Mouse (Mus musculus): ENCODE data around the gene 1700001O22Rik.
A peak's percentile ranks its signal among the peaks of the same experiment; 100 is the strongest.

The 1700001O22Rik gene

DNA sequence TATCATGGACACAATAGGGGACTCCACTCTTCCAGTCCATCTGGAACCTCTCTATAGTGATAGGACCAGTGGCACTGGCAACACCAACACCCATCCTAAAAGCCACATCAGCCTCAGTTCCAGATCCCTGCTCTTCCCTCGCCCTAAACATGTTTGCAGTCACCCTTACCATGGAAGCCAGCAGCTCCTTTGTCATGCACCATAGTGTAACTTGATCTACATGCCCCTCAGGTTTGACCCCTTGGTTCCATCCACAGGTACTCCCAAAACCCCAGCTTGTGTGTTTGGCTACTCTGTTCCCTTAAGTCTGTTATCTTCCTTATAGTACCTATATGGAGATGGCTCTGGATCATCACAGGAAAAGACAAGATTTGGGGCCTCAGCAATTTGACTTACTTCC lies 12.9 kb upstream of the 1700001O22Rik start:
- no peak for DNase-seq (ENCODE audit: low spot score in 2 of 2)

DNA sequence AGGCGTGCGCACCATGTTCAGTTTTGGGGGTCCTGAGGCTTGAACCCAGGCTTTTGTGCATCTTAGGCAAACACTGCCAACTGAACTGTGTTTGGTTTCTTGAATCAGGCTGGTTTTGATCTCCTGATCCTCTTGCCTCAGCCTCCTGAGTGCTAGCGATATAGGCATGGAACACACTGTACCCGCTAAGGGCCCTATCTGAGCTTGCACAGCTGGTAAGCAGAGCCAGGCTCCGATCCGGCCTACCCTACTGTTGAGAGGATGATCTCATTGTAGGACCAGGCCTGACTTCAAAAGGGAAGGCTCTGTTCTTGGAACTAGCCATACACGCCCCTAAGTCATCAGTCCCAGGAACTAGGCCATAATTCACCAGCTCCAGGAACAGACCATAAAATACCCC lies 7.1 kb upstream of the 1700001O22Rik start:
- no peak for DNase-seq (ENCODE audit: low spot score in 2 of 2)

DNA sequence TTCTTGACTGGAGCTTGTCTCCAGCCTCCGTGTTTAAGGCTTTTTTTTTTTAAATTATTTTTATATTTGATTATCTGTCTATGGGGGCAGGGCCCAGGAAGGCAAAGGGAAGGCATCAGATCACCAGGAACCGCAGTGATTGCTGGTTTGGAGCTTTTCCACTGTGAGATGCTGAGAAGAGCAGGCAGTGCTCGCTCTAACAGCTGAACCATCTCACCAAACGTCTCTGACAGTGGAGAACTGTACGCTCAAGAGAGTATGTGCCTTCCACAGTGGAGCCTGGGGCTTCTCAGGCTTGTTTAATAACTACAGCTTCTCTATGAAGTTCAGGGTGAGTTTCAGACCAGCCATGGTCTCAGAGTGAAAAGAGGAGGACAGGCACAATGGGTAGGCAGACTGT lies 6.0 kb upstream of the 1700001O22Rik start:
- no peak for DNase-seq (ENCODE audit: low spot score in 2 of 2)

DNA sequence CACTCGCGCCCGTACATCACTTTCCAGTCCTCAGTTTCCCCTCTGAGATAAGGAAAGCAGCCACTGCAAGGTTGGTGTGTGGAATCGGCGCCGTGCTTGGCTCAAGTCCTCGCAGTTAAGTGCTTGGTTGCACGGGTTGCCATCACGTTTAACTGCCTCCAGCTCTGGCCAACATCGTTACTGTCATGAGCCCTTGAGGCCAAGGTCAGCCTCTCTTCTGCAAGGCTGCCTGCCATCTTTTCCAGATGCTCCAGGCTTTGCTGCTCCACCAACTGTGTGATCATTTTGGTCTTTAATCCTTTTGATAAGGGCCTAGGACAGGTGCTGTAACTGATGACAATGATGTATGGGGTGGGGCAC lies 4.8 kb upstream of the 1700001O22Rik start:
- DNase-seq (ENCODE audit: low spot score in 2 of 2): no peak

DNA sequence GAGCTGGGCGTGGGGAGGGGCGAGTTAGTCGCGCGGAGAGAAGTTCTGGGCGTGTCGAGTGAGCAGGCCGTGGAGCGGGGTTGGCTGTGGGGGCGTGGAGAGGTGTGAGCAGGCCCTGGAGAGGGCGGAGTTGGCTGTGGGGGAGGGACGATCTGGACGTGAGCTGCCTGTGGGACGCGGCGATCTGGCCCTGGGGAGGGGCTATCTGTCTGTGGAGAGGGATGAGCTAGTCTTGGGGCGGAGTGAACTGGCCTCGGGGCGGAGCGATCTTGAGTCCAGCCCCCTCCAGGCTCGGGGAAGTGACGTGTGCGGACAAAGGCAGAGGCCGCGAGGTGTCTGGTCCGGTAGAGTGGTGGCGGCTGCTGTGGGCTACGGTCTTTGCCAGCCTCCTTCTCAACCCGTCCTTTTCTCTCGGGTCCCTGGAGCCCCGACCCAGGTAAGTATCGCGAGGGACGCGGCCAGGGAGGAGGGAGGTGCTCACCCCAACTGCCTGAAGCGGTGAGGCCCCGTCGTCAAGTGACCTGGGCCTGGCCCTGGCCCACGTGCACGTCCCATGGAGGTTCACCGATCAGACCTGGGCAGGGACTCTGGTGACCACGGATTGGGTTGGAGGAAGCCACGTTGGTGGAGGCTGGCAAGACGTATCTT lies 4.3 kb upstream of the 1700001O22Rik start, which contains the start of gene Ntmt1:
Gene Ntmt1 (plus strand): TSS at position 179 of the 648 bp plus-strand sequence.
- peak; percentile 97 to 98 for DNase-seq (ENCODE audit: low spot score in 2 of 2)

DNA sequence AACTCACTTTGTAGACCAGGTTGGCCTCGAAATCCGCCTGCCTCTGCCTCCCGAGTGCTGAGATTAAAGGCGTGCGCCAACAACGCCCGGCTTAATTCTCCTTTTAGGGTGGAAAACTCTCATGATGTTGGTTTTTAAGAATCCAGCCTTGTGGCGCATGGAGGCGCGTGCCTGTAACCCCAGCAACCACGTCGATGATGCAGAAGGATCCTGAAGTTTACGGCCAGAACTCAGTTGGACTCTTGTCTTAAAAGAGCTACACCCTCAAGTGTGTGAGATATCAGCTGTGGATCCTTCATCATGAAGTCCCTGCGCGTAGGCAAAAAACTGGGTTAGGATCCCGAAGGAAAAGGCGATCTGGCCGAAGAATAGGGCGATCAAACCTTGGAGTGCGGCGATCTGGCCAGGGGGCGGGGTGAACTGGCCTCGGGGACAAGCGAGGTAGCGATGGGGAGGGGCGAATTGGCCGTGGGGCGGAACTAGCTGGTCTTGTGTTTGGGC lies 3.7 kb upstream of the 1700001O22Rik start:
- no peak for DNase-seq (ENCODE audit: low spot score in 2 of 2)

DNA sequence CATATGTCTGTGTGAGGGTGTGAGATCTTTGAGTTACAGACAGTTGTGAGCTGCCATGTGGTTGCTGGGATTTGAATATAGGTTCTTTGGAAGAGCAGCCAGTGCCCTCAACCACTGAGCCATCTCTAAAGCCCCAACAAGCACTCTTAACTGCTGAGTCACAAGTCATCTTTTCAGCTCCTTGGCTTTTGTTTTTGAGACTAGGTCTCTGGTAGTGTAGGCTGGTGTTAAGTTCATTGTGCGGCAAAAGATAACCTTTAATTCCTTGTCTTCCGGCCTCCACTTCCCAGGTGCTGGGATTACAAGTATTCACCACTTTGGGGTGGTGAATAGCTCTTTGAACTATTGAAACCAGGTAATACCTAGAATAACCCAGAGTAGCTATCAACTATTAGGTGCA lies 2.5 kb upstream of the 1700001O22Rik start:
- DNase-seq (ENCODE audit: low spot score in 2 of 2): no peak

DNA sequence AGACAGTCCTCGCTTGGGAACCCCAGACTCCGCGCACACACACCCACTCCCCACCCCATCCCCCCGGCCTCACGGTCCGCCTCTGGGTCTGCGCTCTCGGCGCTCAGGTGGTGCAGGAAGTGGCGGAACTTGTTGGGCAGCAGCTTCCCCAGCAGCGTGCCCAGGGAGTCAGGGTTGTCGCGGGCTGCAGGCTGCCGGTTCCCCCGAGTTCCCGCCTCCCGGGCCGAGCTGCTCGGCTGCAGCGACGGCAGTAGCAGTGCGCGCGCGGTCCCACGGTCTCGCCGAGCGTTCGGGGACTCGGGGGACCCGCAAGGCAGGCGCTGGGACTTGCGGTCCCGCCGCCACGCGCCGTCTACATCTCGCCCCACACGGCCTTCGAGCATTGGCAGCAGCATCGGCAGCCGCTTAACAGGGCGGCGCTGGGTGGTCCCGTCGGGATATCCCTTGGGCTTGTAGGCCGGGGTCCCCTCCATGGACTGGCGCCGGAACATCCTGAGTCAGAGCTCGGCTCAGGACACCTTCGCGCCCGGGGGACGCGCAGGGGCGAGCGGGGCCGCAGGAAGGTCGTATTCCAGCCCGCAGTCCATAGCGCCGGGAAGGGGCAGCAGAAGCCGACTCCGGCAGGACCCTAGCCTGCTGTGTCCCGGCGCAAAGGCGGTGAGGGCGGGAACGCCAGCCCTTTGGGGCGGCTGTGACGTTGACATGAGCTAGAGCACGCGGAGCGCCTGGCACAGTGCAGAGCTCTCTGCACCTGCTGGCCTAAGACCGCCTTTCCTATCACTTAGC lies 2.2 kb downstream of the 1700001O22Rik start:
- no peak for DNase-seq (ENCODE audit: low spot score in 2 of 2)

DNA sequence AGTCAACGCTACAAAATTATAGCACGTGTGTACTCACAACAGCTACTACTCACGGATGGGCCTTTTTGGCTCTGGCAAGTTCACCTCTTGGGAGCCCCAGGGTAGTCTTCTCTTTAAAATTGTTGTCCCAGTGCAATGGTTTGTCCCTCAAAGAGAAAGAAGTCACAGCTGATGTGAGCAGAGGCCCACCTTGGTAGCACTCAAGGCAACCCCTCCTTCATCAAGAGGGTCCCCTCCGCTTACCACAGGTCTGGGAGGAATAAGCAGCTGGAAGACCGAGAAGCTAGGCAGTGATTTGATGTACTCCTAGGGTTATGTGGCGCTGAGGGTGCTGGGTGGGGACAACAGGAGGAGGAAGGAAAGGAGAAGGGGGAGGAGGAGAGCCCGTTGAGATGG lies 2.8 kb downstream of the 1700001O22Rik start:
- no peak for DNase-seq (ENCODE audit: low spot score in 2 of 2)

DNA sequence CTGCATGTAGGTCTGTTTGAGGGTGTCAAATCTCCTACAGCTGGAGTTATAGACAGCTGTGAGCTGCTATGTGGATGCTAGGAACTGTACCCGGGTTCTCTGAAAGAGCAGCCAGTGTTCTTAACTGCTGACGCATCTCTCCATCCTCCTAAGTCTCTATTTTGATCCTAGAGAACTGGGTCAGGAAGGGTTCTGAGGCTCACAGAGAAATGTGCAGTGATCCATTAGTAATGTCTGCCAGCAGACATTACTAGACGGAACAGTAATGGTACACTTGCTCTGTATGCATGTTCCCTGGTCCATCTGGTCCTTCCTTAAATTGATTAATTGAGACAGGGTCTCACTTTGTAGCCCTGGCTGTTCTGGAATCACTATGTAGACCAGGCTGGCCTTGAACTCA lies 4.0 kb downstream of the 1700001O22Rik start:
- no peak for DNase-seq (ENCODE audit: low spot score in 2 of 2)

DNA sequence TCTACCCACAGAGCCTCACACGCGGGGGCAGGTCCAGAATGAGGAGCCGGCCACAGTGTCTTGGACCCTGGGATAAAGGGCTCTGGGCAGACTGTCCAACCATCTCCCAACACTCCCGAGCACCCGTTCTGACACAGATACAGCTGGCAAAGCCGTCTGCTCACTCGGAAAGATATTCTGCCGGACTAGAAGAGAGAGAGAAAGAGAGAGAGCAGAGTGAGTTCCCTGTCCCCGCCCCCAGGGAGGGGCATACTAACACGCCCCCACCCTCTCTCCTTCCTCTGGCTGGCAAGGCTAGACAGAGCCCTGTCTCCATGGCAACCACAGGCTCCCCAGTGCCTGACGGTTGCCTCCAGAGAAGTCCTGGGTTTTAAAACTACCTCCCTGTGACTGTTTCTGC lies 7.1 kb downstream of the 1700001O22Rik start:
- peak; percentile 78 to 86 for DNase-seq (ENCODE audit: low spot score in 2 of 2)

DNA sequence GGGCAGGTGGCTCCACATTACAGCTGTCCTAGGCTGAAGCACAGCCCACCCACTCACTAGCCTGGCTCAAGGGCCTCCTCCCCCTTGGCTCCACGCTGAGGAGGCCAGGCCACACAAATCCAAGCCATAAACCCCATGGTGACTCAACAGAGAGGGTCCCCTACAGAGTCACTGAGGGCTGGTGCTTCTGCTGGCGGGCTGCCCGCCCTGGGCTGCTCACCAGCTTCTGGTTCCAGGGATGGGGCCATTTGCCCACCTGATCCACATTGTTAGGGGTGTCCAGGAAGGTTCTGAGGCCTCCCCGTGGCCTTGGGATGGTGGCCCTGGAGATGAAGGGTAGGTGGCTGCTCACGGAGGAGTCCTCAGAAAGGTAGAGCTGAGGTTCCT lies 7.6 kb downstream of the 1700001O22Rik start:
- DNase-seq (ENCODE audit: low spot score in 2 of 2): no peak

DNA sequence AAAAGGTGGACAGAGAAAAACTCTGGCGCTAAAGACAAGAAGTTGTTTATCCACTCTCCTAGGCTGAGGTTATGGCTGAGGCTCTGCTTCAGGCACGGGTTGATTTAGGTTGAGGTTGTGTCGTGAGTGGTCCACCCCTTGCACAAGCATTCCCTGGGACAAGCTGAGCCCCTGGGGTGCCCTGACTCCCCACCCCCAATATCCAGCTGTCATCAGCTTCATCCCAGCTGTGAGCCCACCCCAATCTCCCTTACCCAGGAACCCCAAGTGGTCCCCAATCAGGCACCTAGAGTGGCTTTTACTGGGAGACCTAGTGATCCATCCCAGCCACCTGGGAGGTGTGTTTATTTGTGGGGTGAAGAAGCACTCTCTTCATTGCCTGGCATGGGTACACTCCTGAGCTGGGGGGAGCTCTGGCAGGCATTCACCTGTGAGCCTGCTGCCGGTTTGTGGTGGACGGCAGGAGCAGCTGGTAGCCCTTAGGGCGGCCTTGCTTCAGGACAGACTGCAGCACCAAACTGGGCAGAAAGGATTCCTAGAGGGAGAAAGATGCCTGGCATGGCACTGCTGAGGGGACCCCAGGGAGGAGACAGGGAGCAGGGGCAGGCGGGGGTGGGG lies 8.1 kb downstream of the 1700001O22Rik start:
- no peak for DNase-seq (ENCODE audit: low spot score in 2 of 2)

DNA sequence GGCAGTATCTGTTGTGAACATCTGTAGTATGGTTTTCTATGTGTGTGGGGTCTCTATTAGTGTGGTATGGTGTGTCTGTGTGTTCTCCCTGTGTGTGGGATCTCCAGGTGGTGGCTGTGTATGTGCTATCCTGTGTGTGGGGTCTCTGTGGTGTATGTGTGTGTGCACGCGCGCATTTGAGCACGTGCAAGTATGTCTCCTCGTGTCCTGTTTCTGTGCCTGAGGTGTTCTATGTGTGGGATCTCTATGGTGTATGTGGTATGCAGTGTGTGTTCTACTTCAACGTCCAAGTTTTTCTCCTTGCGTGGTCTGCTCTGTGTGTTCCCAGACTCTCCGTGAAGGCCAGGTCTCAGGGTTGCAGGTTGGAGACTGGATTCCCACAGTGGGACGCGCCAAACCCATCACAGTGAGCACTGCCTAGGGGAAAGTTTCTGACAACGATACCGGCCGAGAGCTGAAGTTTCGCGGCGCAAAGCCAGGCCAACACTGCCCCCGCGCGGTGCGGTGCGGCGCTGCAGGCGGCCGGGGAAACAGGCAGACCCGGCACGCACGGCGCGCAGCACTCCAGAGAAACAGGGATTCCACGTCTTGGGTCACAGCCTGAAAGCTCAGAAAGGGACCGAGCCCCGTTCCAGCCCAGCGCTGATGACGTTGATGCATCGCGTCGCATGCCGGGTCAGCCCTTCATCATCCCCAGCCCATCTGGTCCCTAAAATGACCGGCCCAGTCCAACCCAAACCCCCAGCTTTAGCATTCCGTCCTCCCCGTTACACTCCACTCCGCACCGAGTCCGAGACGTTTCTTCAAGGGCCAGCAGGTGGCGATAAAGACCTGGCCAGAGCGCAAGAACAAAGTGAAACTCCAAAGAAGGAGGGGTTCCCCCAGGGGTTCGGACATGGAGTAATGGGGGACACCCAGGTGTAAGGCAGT lies 9.0 kb downstream of the 1700001O22Rik start:
- peak; percentile 86 to 97 for DNase-seq (ENCODE audit: low spot score in 2 of 2)

DNA sequence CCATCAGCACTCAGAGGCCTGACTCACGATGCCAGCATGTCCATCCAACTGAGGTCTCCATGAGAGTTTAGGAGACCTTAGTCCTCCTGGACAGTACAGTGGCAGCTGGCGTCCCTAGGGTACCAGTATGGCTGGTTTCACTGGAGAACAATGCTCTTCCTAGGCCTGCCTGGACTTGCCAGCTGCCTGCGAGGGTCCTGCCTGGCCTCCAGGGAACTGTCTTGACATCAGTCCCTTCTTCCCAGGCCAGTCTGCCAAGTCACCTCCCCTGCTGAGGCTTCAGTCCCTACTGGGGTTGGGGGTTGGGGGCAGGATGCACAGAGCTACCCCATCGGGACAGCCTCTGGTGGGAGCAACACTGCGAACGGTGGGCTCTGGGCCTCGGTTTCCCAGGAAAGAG lies 11.4 kb downstream of the 1700001O22Rik start:
- DNase-seq (ENCODE audit: low spot score in 2 of 2): no peak

DNA sequence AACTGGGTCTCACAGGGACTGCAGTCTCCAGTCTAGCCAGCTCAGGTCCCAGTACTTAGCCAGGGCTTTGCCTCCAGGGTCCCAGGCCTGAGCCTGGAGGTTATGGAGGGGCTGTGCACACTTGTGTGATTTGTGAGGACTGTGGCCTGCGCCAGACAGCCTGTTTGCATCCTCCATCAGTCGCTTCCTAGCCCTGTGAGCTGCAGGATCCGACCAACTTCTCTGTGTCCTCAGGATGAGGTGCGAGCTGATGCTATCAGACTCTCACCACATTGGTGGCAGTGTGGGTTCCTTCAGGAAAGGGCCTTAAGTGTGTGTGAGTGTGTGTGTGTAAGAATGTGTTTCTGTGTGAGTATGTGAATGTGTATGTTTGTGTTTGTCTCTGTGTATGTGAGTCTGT lies 16.0 kb downstream of the 1700001O22Rik start:
- DNase-seq (ENCODE audit: low spot score in 2 of 2): no peak

DNA sequence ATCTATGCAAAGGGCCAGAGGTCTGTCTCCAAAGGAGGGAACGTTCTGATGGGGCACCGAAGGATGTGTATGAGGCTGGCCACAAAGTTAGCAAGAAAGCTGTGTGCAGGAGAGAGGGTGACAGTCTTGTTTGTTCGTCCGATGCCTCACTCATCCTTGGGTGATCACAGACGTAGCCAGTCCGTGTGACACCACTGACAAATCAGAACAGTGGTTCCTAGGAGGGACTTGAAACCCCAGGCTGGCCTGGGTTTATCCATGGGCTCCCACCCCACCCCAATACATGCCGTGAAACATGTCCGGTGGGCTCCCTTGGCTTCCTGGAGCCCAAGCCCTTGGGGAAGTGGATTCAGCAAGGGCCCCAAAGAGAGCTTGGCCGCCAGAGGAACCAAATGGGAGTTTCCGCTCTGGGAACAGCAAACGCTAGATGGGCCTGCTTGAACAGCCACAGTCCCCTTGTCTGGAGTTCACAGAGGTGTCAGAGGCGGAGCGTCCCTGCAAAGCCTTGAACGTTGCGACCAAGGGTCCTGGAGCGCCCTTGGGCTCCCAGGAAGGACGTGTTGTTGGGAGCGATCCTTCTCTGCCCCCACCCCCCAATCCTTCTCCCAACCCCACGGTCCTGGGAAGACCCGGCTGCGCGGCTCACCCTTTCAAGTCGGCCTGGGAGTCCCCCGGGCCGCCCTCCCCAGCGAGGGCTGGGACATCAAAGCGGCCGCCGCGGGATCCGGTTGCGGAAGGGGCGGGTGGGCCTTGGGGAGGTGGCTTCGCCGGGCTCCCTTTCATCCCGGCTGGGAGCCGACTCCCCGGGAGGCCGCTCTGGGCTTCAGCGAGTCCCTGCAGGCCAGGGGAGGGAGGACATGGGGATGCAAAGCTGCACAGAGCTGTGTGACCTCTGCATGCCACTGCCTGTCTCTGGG lies 19.1 kb downstream of the 1700001O22Rik start:
- no peak for DNase-seq (ENCODE audit: low spot score in 2 of 2)

DNA sequence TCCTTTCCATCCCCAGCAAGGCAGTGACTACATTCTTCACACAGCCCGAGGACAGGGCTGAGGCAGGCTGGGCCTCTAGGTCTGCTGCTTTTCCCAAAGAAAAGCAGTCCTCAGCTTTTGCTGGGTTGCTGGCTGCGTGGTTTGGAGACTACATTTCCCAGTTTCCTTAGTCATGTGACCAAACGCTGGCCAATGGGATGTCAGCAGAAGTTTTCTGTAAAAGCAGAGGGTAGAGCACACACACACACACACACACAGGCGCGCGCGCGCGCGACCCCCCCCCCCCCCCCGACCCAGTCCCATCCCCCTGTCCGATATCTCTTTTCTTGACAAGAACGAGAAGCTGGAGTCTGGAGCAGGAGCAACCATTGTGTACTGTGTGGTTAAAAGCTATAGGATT lies 20.1 kb downstream of the 1700001O22Rik start:
- DNase-seq (ENCODE audit: low spot score in 2 of 2): peak; percentile 62 to 66

DNA sequence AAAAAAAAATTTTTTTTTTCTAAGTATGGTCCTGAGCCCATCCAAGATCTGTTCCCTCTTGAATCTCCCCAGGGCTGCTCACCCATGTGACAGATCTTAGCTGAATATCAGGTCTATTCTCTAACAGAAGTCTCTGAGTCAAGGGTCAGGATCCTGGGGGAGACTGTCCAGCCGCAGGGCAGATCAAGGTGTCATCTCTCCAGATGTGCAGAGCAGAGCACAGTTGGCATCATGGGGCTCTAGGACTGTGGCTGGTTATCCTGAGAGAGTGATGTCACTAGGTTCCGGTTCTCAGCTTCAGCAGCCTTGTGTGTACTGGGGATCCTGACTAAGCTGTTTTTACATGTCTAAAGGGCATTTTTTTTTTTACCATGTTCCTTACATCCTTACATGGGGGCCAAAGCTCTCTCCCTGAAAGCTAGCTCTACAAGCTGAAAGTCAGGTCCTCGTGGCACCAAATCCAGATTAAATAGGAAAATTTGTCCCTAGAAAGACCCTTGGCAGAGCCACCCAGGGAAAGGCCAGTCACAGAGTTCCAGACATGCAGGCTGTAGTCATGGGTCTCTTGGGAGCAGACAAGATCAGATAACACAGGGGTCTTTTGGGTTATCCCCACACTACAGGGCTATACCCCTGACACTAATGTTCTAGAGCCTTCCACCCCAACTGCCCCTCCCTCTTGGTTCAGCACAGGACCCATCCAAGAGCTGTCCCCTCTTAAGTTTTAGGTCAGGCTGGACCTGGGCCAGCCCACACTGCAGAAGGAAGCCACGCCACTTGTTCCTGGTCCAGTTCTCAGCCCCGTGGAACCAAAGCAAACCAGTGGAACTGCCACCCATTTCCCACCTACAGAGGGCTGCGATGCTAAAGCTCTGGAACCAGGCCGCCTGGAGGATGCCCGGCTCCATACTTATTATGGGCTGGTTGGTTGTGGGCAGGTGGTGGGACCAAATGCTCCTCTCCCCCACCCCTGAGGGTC lies 20.9 kb downstream of the 1700001O22Rik start:
- no peak for DNase-seq (ENCODE audit: low spot score in 2 of 2)
